Comparison of ENCODE assay signal across 27 mouse cellular contexts in genomic region chr4:149626809-149627208, GRCm38 (mm10). TPM values are rescaled to one million over a fixed set of nuclear protein-coding genes. Genes with fewer than 3 reads are reported as not detected.
A peak's percentile ranks its signal among the peaks of the same experiment; 100 is the strongest.
DNase-seq lines count a peak whose midpoint lies in the region; ATAC-seq and TF ChIP-seq lines count a peak whose summit lies in the region.
"Had no signal": no experiment of that assay in that cellular context is flagged by ENCODE, and none has a peak within 500 bp of the region (broad histone marks: within the 10 kb centered on the region; RNA-seq: fewer than 3 reads in every experiment).

No protein-coding gene starts in this region.

- no peak overlapping the region for H3K4me2 ChIP-seq in hindbrain, embryonic 11.5 days (replicated peaks; ENCODE audit: low read depth, low read length)
- H3K4me2 ChIP-seq in hindbrain, embryonic 13.5 days = no peak overlapping the region
- peak overlapping the region; percentile 39; the same call in 1 of the 2 replicates for H3K4me2 ChIP-seq in forebrain, embryonic 13.5 days
- H3K4me2 ChIP-seq: hindbrain, embryonic 15.5 days; kidney, embryonic 15.5 days; limb, embryonic 12.5 days; liver, embryonic 11.5 days; stomach, embryonic 15.5 days had no signal

- no peaks in the 10 kb centered on the region for H3K4me1 ChIP-seq in hindbrain, embryonic 11.5 days (replicated peaks; ENCODE audit: control insufficient read depth, insufficient read depth, low read length)
- peaks cover 11% of the 10 kb centered on the region for H3K4me1 ChIP-seq in hindbrain, embryonic 13.5 days (replicated peaks)
- peaks cover 31% of the 10 kb centered on the region for H3K4me1 ChIP-seq in forebrain, embryonic 13.5 days
- H3K4me1 ChIP-seq in lung, adult 2 months (ENCODE audit: control insufficient read depth, insufficient read depth, low read length) = peaks cover 5% of the 10 kb centered on the region
- H3K4me1 ChIP-seq: hindbrain, embryonic 15.5 days; kidney, embryonic 15.5 days; stomach, embryonic 15.5 days had no signal

- H3K4me3 ChIP-seq in hindbrain, embryonic 11.5 days (ENCODE audit: low read depth, low read length) = no peak overlapping the region
- H3K4me3 ChIP-seq in hindbrain, embryonic 13.5 days = no peak overlapping the region
- no peak overlapping the region for H3K4me3 ChIP-seq in forebrain, embryonic 13.5 days
- H3K4me3 ChIP-seq in lung, adult 2 months (replicated peaks; ENCODE audit: extremely low read depth, low read depth, low read length) = no peak overlapping the region
- H3K4me3 ChIP-seq: hindbrain, embryonic 15.5 days; kidney, embryonic 15.5 days; layer of hippocampus, adult 2 months; left cerebral cortex, adult 2 months; limb, embryonic 12.5 days; megakaryocyte, embryonic 14.5 days; stomach, embryonic 15.5 days had no signal

- ATAC-seq in hindbrain, embryonic 11.5 days (ENCODE audit: low FRiP score) = no peak
- no peak for ATAC-seq in hindbrain, embryonic 13.5 days (ENCODE audit: low FRiP score)
- no peak for ATAC-seq in forebrain, embryonic 13.5 days
- ATAC-seq: lung, postnatal 0 days had no signal

- peak; percentile 39 for DNase-seq in embryo, embryonic 10 days (ENCODE audit: low spot score)
- DNase-seq in embryo, embryonic 10.5 days (ENCODE audit: low spot score) = no peak
- DNase-seq in hindbrain, embryonic 11.5 days (ENCODE audit: low spot score) = no peak
- peak; percentile 45 for DNase-seq in Muller cell, postnatal 12 days (ENCODE audit: inconsistent ontology term)
- DNase-seq in lung, adult 2 months = no peak
- DNase-seq in adrenal gland, postnatal 10 days = no peak
- DNase-seq: adrenal gland, adult 8-10 months; cerebellum, adult 11 months; cerebellum, adult 9-10 months; heart, postnatal 14 days; kidney, adult 18-20 months; kidney, postnatal 25 days; lung, postnatal 4 days; right cerebral cortex, postnatal 25 days; thymus, postnatal 14 days had no signal

- no peaks in the 10 kb centered on the region for H3K9me3 ChIP-seq in hindbrain, embryonic 11.5 days (ENCODE audit: control insufficient read depth, low read length)
- no peaks in the 10 kb centered on the region for H3K9me3 ChIP-seq in hindbrain, embryonic 13.5 days
- H3K9me3 ChIP-seq in forebrain, embryonic 13.5 days (replicated peaks) = no peaks in the 10 kb centered on the region
- H3K9me3 ChIP-seq: hindbrain, embryonic 15.5 days; kidney, embryonic 15.5 days; limb, embryonic 12.5 days; megakaryocyte, embryonic 14.5 days; stomach, embryonic 15.5 days had no signal

- no peaks in the 10 kb centered on the region for H3K27me3 ChIP-seq in hindbrain, embryonic 11.5 days (ENCODE audit: control insufficient read depth, insufficient read depth, low read length)
- no peaks in the 10 kb centered on the region for H3K27me3 ChIP-seq in hindbrain, embryonic 13.5 days
- H3K27me3 ChIP-seq in forebrain, embryonic 13.5 days = no peaks in the 10 kb centered on the region
- H3K27me3 ChIP-seq: CH12.LX; hindbrain, embryonic 15.5 days; kidney, embryonic 15.5 days; limb, embryonic 12.5 days; stomach, embryonic 15.5 days had no signal

- peaks cover 6% of the 10 kb centered on the region; the same call in 1 of the 2 replicates for H3K36me3 ChIP-seq in hindbrain, embryonic 11.5 days (ENCODE audit: control insufficient read depth, insufficient read depth, low read length)
- H3K36me3 ChIP-seq in hindbrain, embryonic 13.5 days = peaks cover 31% of the 10 kb centered on the region
- H3K36me3 ChIP-seq in forebrain, embryonic 13.5 days (ENCODE audit: poor library complexity, severe bottlenecking) = peaks cover 30% of the 10 kb centered on the region

- 49% methylated on average over 17 of the region's 17 CpGs for WGBS in hindbrain, embryonic 11.5 days
- WGBS in hindbrain, embryonic 13.5 days = 44% methylated on average over 17 of the region's 17 CpGs
- WGBS in forebrain, embryonic 13.5 days = 18% methylated on average over 17 of the region's 17 CpGs
- WGBS in lung, adult 2 months = 90% methylated on average over 17 of the region's 17 CpGs

- no peak for TF ChIP-seq CTCF in lung, adult 2 months (IDR thresholded peaks at IDR 0.05; ENCODE audit: insufficient read depth, low read length)

- no peak for TF ChIP-seq POLR2A in lung, adult 2 months (IDR thresholded peaks at IDR 0.05; ENCODE audit: borderline replicate concordance, extremely low read depth, low read depth, low read length)

- H3K9ac ChIP-seq in hindbrain, embryonic 11.5 days (ENCODE audit: low read depth, low read length) = no peak overlapping the region
- H3K9ac ChIP-seq in hindbrain, embryonic 13.5 days = no peak overlapping the region
- peak overlapping the region; percentile 23; the same call in 1 of the 2 replicates for H3K9ac ChIP-seq in forebrain, embryonic 13.5 days
- H3K9ac ChIP-seq: hindbrain, embryonic 15.5 days; kidney, embryonic 15.5 days; limb, embryonic 12.5 days; stomach, embryonic 15.5 days had no signal

- H3K27ac ChIP-seq in hindbrain, embryonic 11.5 days (ENCODE audit: low read depth, low read length) = 0 out of 2 replicates have a peak overlapping the region, but pooled peaks have one; percentile 24
- H3K27ac ChIP-seq in hindbrain, embryonic 13.5 days = no peak overlapping the region; the same call in 1 of the 2 replicates
- peak overlapping the region; percentile 10; the same call in 1 of the 2 replicates for H3K27ac ChIP-seq in forebrain, embryonic 13.5 days
- H3K27ac ChIP-seq: hindbrain, embryonic 15.5 days; kidney, embryonic 15.5 days; layer of hippocampus, adult 2 months; left cerebral cortex, adult 2 months; limb, embryonic 12.5 days; stomach, embryonic 15.5 days had no signal

RNA-seq across cellular contexts. Expression of gene Clstn1, which starts 40.5 kb away (rescaled TPM):
- 33.0 and 42.6 TPM in 2 replicates for polyA plus RNA-seq in hindbrain, embryonic 11.5 days (2014; fragmentation: Nextera tagmentation; extraction: Ambion mirVana)
- polyA plus RNA-seq in hindbrain, embryonic 13.5 days (2015; fragmentation: Nextera tagmentation; extraction: Ambion mirVana) = 64.6 and 83.6 TPM in 2 replicates
- 22.7 and 26.0 TPM in 2 replicates for polyA plus RNA-seq in forebrain, embryonic 13.5 days (2015; fragmentation: Nextera tagmentation; extraction: Ambion mirVana)
- 93.8 and 111 TPM in 2 replicates for polyA plus RNA-seq in lung, adult 2 months (2012; rRNA removed)
- total RNA-seq in adrenal gland, postnatal 10 days (2021) = 10 to 100 TPM; 72.7 to 95.7 TPM

Comparison
In these comparisons a context has a peak if more than half of its experiments do, and no peak if none do; other contexts are left out.
1. DNase-seq: peak in embryo, embryonic 10 days (single experiment) and Muller cell, postnatal 12 days (single experiment); none in embryo, embryonic 10.5 days (single experiment), hindbrain, embryonic 11.5 days (single experiment), lung, adult 2 months (single experiment) and adrenal gland, postnatal 10 days (single experiment).